Mouse (Mus musculus) megakaryocyte progenitor cell, adult 5-6 weeks (primary cell): ENCODE results near the gene Ehd4. TPM values are rescaled to one million over a fixed set of nuclear protein-coding genes. Genes with fewer than 3 reads are reported as not detected.

Experiments
- ATAC-seq: replicated peaks from 2 replicates; pipeline ENCODE4 v1.8.0; 2016; ENCODE audit warnings: mild to moderate bottlenecking, moderate TSS enrichment, inconsistent platforms; ENCODE audit not compliant: poor library complexity
- total RNA-seq, 2 experiments: library from RNA; stranded (forward) in 1 of 2; stranded (reverse) in 1 of 2; fragments of 157-497, 149-512 nt in 1 of 2; fragments of 200-1000 nt in 1 of 2; gene quantifications; 2 replicates each; pipeline versions ENCODE4 v1.2.3 to v1.2.4; 2015 to 2017

Ehd4 gene
- total RNA-seq, 2 experiments from 2014 or later = 22.8 to 30.1 TPM

- peak; percentile 65 for ATAC-seq
Observed at GRCm38 (mm10) chr2:120044101-120044603, 110.3 kb downstream of the Ehd4 start.

- ATAC-seq = no peak
Observed at GRCm38 (mm10) chr2:120040991-120041390, 113.4 kb downstream of the Ehd4 start.

Other genes with a start within 250 kb of the Ehd4 start
- gene Mapkbp1, start 181.9 kb downstream of the Ehd4 start, total RNA-seq (2015) = 3.2 and 4.0 TPM in 2 replicates
- gene Mapkbp1, start 181.9 kb downstream of the Ehd4 start, total RNA-seq (2017) = 2.3 and 5.7 TPM in 2 replicates
- gene Jmjd7, start 127.1 kb downstream of the Ehd4 start, total RNA-seq (2015) = 2.6 and 5.0 TPM in 2 replicates
- 1.7 and 5.4 TPM in 2 replicates for gene Jmjd7, start 127.1 kb downstream of the Ehd4 start, total RNA-seq (2017)
- 2.2 and 4.1 TPM in 2 replicates for gene Gm28042, start 127.1 kb downstream of the Ehd4 start, total RNA-seq (2015)
- 0.50 and 0.51 TPM in 2 replicates for gene Gm28042, start 127.1 kb downstream of the Ehd4 start, total RNA-seq (2017)
- gene Pla2g4b, start 121.2 kb downstream of the Ehd4 start, total RNA-seq (2015) = 1.2 and 1.4 TPM in 2 replicates
- gene Pla2g4b, start 121.2 kb downstream of the Ehd4 start, total RNA-seq (2017) = 0.51 and 3.7 TPM in 2 replicates
- gene Pla2g4e, start 90.7 kb upstream of the Ehd4 start, total RNA-seq (2015) = not detected in 2 replicates
- gene Pla2g4e, start 90.7 kb upstream of the Ehd4 start, total RNA-seq (2017) = not detected in 2 replicates
- gene Pla2g4d, start 134.6 kb upstream of the Ehd4 start, total RNA-seq (2015) = not detected in 2 replicates
- gene Pla2g4d, start 134.6 kb upstream of the Ehd4 start, total RNA-seq (2017) = not detected in 2 replicates
- not detected in 2 replicates for gene Pla2g4f, start 159.6 kb upstream of the Ehd4 start, total RNA-seq (2015)
- gene Pla2g4f, start 159.6 kb upstream of the Ehd4 start, total RNA-seq (2017) = not detected in 2 replicates
- gene Vps39, start 198.5 kb upstream of the Ehd4 start, total RNA-seq (2015) = 19.1 and 21.9 TPM in 2 replicates
- gene Vps39, start 198.5 kb upstream of the Ehd4 start, total RNA-seq (2017) = 31.6 and 36.4 TPM in 2 replicates
- gene Ganc, start 249.3 kb upstream of the Ehd4 start, total RNA-seq (2015) = 17.4 and 21.8 TPM in 2 replicates
- gene Ganc, start 249.3 kb upstream of the Ehd4 start, total RNA-seq (2017) = 18.8 and 25.2 TPM in 2 replicates
- gene Tmem87a, start 249.5 kb upstream of the Ehd4 start, total RNA-seq (2015) = 29.7 and 31.0 TPM in 2 replicates
- gene Tmem87a, start 249.5 kb upstream of the Ehd4 start, total RNA-seq (2017) = 63.3 and 70.2 TPM in 2 replicates